ENCODE assay signal across 31 mouse cellular contexts in genomic region chr17:25372491-25372890, GRCm38 (mm10). TPM values are rescaled to one million over a fixed set of nuclear protein-coding genes. Genes with fewer than 3 reads are reported as not detected.
DNase-seq lines count a peak whose midpoint lies in the region; TF ChIP-seq lines count a peak whose summit lies in the region.
"Had no signal": no experiment of that assay in that cellular context is flagged by ENCODE, and none has a peak within 500 bp of the region (broad histone marks: within the 10 kb centered on the region; RNA-seq: fewer than 3 reads in every experiment).

No protein-coding gene starts in this region.

- no peaks in the 10 kb centered on the region for H3K36me3 ChIP-seq in small intestine, adult 2 months (ENCODE audit: control insufficient read depth, insufficient read depth, low read length)
- H3K36me3 ChIP-seq in limb, embryonic 10.5 days, result peaks cover 17% of the 10 kb centered on the region; the same call in 1 of the 2 replicates

- no peak for TF ChIP-seq POLR2A in small intestine, adult 2 months (IDR thresholded peaks at IDR 0.05; ENCODE audit: low read depth, low read length)

- H3K9me3 ChIP-seq in limb, embryonic 10.5 days (replicated peaks), result no peaks in the 10 kb centered on the region
- H3K9me3 ChIP-seq: forebrain, embryonic 13.5 days; heart, embryonic 10.5 days; hindbrain, embryonic 15.5 days; midbrain, embryonic 13.5 days had no signal

- H3K4me1 ChIP-seq in small intestine, adult 2 months (ENCODE audit: control insufficient read depth, insufficient read depth, insufficient read length, low read length), result no peaks in the 10 kb centered on the region
- H3K4me1 ChIP-seq in limb, embryonic 10.5 days, result 0 out of 2 replicates have a peak, but pooled peaks cover 4% of the 10 kb centered on the region
- H3K4me1 ChIP-seq: forebrain, embryonic 13.5 days; hindbrain, embryonic 15.5 days; midbrain, embryonic 13.5 days had no signal

- 27% methylated on average over 8 of the region's 8 CpGs for WGBS in small intestine, adult 2 months
- whole genome bisulfite sequencing in limb, embryonic 10.5 days, result 82% methylated on average over 8 of the region's 8 CpGs

- peak; percentile 79 to 89 for DNase-seq in adrenal gland, adult (ENCODE audit: inconsistent age in 2 of 2, low spot score in 1 of 2)
- DNase-seq in adrenal gland, postnatal 4 days (ENCODE audit: low spot score in 2 of 2), result no peak
- peak; percentile 84 for DNase-seq in adrenal gland, adult 2 months
- peak; percentile 32 for DNase-seq in brain, adult 2 months (ENCODE audit: low read depth, low spot score)
- DNase-seq in frontal cortex, postnatal 14 days (ENCODE audit: low spot score in 2 of 2), result no peak
- no peak for DNase-seq in limb, embryonic 10.5 days (ENCODE audit: low spot score)
- DNase-seq in gastrocnemius, postnatal 25 days, result no peak
- DNase-seq: cerebellum, adult 9-10 months; heart, postnatal 4 days; kidney, adult 2 months; kidney, postnatal 36 days; layer of hippocampus, postnatal 36 days; lung, embryonic 14.5 days; thymus, postnatal 25 days had no signal

- no peaks in the 10 kb centered on the region for H3K27me3 ChIP-seq in small intestine, adult 2 months (ENCODE audit: control insufficient read depth, insufficient read depth, low read length)
- H3K27me3 ChIP-seq in limb, embryonic 10.5 days (ENCODE audit: low read depth, poor library complexity, severe bottlenecking), result peaks cover 4% of the 10 kb centered on the region; the same call in 1 of the 2 replicates
- H3K27me3 ChIP-seq: hindbrain, embryonic 15.5 days; midbrain, embryonic 13.5 days had no signal

- 0 out of 2 replicates have a peak overlapping the region, but pooled peaks have one; percentile 12 for H3K27ac ChIP-seq in small intestine, adult 2 months (ENCODE audit: insufficient read depth, low read depth, low read length)
- H3K27ac ChIP-seq in limb, embryonic 10.5 days, result no peak overlapping the region
- H3K27ac ChIP-seq: forebrain, embryonic 13.5 days; heart, embryonic 10.5 days; hindbrain, embryonic 15.5 days; midbrain, embryonic 13.5 days had no signal

- TF ChIP-seq CTCF in small intestine, adult 2 months (IDR thresholded peaks at IDR 0.05; ENCODE audit: extremely low read depth, insufficient read length, insufficient replicate concordance, low read depth, low read length), result no peak

- no peak overlapping the region for H3K4me3 ChIP-seq in small intestine, adult 2 months (ENCODE audit: low read depth, low read length)
- no peak overlapping the region for H3K4me3 ChIP-seq in limb, embryonic 10.5 days
- H3K4me3 ChIP-seq: forebrain, embryonic 13.5 days; heart, embryonic 10.5 days; hindbrain, embryonic 15.5 days; midbrain, embryonic 13.5 days had no signal

RNA-seq across cellular contexts. Expression of gene Tpsg1, which starts 3.4 kb away (rescaled TPM):
- under 1 TPM in 1 of 2 experiments, not detected in 1; 0.56 TPM for total RNA-seq in adrenal gland, postnatal 4 days (2021)
- total RNA-seq in adrenal gland, adult 2 months (2021), result not detected
- polyA plus RNA-seq in adrenal gland, adult 2 months (2012; rRNA removed), result 0.20 and 0.75 TPM in 2 replicates
- 15.8 and 59.6 TPM in 2 replicates for polyA plus RNA-seq in small intestine, adult 2 months (2012; rRNA removed)
- polyA plus RNA-seq in limb, embryonic 10.5 days (2016; fragmentation: Nextera tagmentation; extraction: Ambion mirVana), result not detected in 2 replicates
- total RNA-seq in gastrocnemius, postnatal 25 days (2021), result not detected
- total RNA-seq: gastrocnemius, adult 8-10 months; granulocyte monocyte progenitor cell, adult 5-6 weeks; layer of hippocampus, postnatal 36 days; left cerebral cortex, postnatal 25 days; megakaryocyte, adult 5-6 weeks; monocyte, adult 5-6 weeks; neutrophil, adult 5-6 weeks had no signal
- polyA plus RNA-seq: frontal cortex, adult 2 months; kidney, adult 2 months; midbrain, embryonic 13.5 days; Patski had no signal

RNA-seq across cellular contexts. Expression of gene Tpsb2, which starts 6.4 kb away (rescaled TPM):
- 10 to 100 TPM; 10.3 to 19.6 TPM for total RNA-seq in adrenal gland, postnatal 4 days (2021)
- 1 to 10 TPM; 2.8 to 3.8 TPM for total RNA-seq in adrenal gland, adult 2 months (2021)
- polyA plus RNA-seq in adrenal gland, adult 2 months (2012; rRNA removed), result 10.0 and 18.1 TPM in 2 replicates
- polyA plus RNA-seq in small intestine, adult 2 months (2012; rRNA removed), result 3.8 TPM in 1 of 2 replicates, not detected in the other
- polyA plus RNA-seq in limb, embryonic 10.5 days (2016; fragmentation: Nextera tagmentation; extraction: Ambion mirVana), result not detected in 2 replicates
- 1 to 10 TPM; 3.4 to 7.6 TPM for total RNA-seq in gastrocnemius, postnatal 25 days (2021)
- total RNA-seq: granulocyte monocyte progenitor cell, adult 5-6 weeks; left cerebral cortex, postnatal 25 days; megakaryocyte, adult 5-6 weeks; monocyte, adult 5-6 weeks; neutrophil, adult 5-6 weeks had no signal
- polyA plus RNA-seq: forebrain, embryonic 13.5 days; frontal cortex, adult 2 months; heart, embryonic 10.5 days; midbrain, embryonic 13.5 days; Patski had no signal

RNA-seq across cellular contexts. Expression of gene Tpsab1, which starts 27.1 kb away (rescaled TPM):
- total RNA-seq in adrenal gland, postnatal 4 days (2021), result 1 to 10 TPM; 3.3 to 6.7 TPM
- 1 to 10 TPM in 1 of 2 experiments, under 1 TPM in 1; 0.98 to 1.5 TPM for total RNA-seq in adrenal gland, adult 2 months (2021)
- 4.3 and 4.9 TPM in 2 replicates for polyA plus RNA-seq in adrenal gland, adult 2 months (2012; rRNA removed)
- 0.39 TPM in 1 of 2 replicates, not detected in the other for polyA plus RNA-seq in small intestine, adult 2 months (2012; rRNA removed)
- not detected in 2 replicates for polyA plus RNA-seq in limb, embryonic 10.5 days (2016; fragmentation: Nextera tagmentation; extraction: Ambion mirVana)
- 1 to 10 TPM; 1.3 to 3.1 TPM for total RNA-seq in gastrocnemius, postnatal 25 days (2021)
- total RNA-seq: granulocyte monocyte progenitor cell, adult 5-6 weeks; layer of hippocampus, adult 8-10 months; left cerebral cortex, postnatal 25 days; megakaryocyte, adult 5-6 weeks; monocyte, adult 5-6 weeks; neutrophil, adult 5-6 weeks had no signal
- polyA plus RNA-seq: forebrain, embryonic 13.5 days; frontal cortex, adult 2 months; heart, embryonic 10.5 days; hindbrain, embryonic 15.5 days; kidney, adult 2 months; lung, embryonic 14.5 days; midbrain, embryonic 13.5 days; Patski had no signal

RNA-seq across cellular contexts. Expression of gene Prss29, which starts 54.0 kb away (rescaled TPM):
- not detected for total RNA-seq in adrenal gland, postnatal 4 days (2021)
- total RNA-seq in adrenal gland, adult 2 months (2021), result not detected
- not detected in 2 replicates for polyA plus RNA-seq in adrenal gland, adult 2 months (2012; rRNA removed)
- not detected in 2 replicates for polyA plus RNA-seq in small intestine, adult 2 months (2012; rRNA removed)
- not detected in 2 replicates for polyA plus RNA-seq in limb, embryonic 10.5 days (2016; fragmentation: Nextera tagmentation; extraction: Ambion mirVana)
- total RNA-seq in gastrocnemius, postnatal 25 days (2021), result not detected
- total RNA-seq: gastrocnemius, adult 8-10 months; granulocyte monocyte progenitor cell, adult 5-6 weeks; heart, postnatal 4 days; layer of hippocampus, adult 8-10 months; layer of hippocampus, postnatal 36 days; left cerebral cortex, postnatal 25 days; megakaryocyte, adult 5-6 weeks; monocyte, adult 5-6 weeks; neutrophil, adult 5-6 weeks had no signal
- polyA plus RNA-seq: embryonic facial prominence, embryonic 14.5 days; forebrain, embryonic 13.5 days; frontal cortex, adult 2 months; heart, embryonic 10.5 days; heart, embryonic 16.5 days; hindbrain, embryonic 15.5 days; kidney, adult 2 months; limb, embryonic 14.5 days; lung, embryonic 14.5 days; midbrain, embryonic 13.5 days; Patski had no signal

Comparison
In these comparisons a context has a peak if more than half of its experiments do, and no peak if none do; other contexts are left out.
1. DNase-seq: peak in adrenal gland, adult (2 of 2), adrenal gland, adult 2 months (single experiment) and brain, adult 2 months (single experiment); none in adrenal gland, postnatal 4 days (0 of 2), frontal cortex, postnatal 14 days (0 of 2), limb, embryonic 10.5 days (single experiment) and gastrocnemius, postnatal 25 days (single experiment).